Mouse (Mus musculus): ENCODE measurements at regions not wholly inside any gene's neighbourhood (a gene's known extent, or its start where the extent isn't known, plus 50 kb on each side); places are given as distances from the start of the nearest gene placed in this dataset.

GRCm38 (mm10) chr1:135665484-135665883 lies 54.4 kb upstream of the Csrp1 start:
- Histone ChIP-seq H3K4me3 (replicated peaks; ENCODE audit: low read length) (no peak overlapping the region), H3K36me3 (ENCODE audit: control insufficient read depth, insufficient read depth) (no peaks in the 10 kb centered on the region), H3K4me1 (replicated peaks; ENCODE audit: control insufficient read depth, insufficient read depth, low read length) (peaks cover 22% of the 10 kb centered on the region), H3K9me3 (ENCODE audit: control insufficient read depth, low read length) (no peaks in the 10 kb centered on the region), H3K9ac (replicated peaks; ENCODE audit: low read depth, low read length) (no peak overlapping the region), H3K27me3 (replicated peaks; ENCODE audit: control insufficient read depth, insufficient read depth, low read length) (no peaks in the 10 kb centered on the region), H3K4me2 (ENCODE audit: low read length) (no peak overlapping the region), H3K27ac (ENCODE audit: low read length) (peak overlapping the region; percentile 47; the same call in 1 of the 2 replicates)
- ATAC-seq, result peak; percentile 58
- WGBS, result 27% methylated on average over 8 of the region's 8 CpGs

- 90% methylated on average over 3 of the region's 3 CpGs for WGBS
- no peak for ATAC-seq
- no peak overlapping the region for H3K27ac ChIP-seq (ENCODE audit: low read length)
- H3K9ac ChIP-seq (replicated peaks; ENCODE audit: low read depth, low read length), result no peak overlapping the region
- H3K9me3 ChIP-seq (ENCODE audit: control insufficient read depth, low read length), result no peaks in the 10 kb centered on the region
- H3K36me3 ChIP-seq (ENCODE audit: control insufficient read depth, insufficient read depth), result no peaks in the 10 kb centered on the region
- H3K27me3 ChIP-seq (replicated peaks; ENCODE audit: control insufficient read depth, insufficient read depth, low read length), result no peaks in the 10 kb centered on the region
- H3K4me3 ChIP-seq (replicated peaks; ENCODE audit: low read length), result no peak overlapping the region
- no peak overlapping the region for H3K4me2 ChIP-seq (ENCODE audit: low read length)
- peaks cover 25% of the 10 kb centered on the region for H3K4me1 ChIP-seq (replicated peaks; ENCODE audit: control insufficient read depth, insufficient read depth, low read length)
Observed at GRCm38 (mm10) chr1:135668331-135668730, 51.5 kb upstream of the Csrp1 start.

GRCm38 (mm10) chr1:135668951-135669350 lies 50.9 kb upstream of the Csrp1 start:
- Histone ChIP-seq H3K9ac (replicated peaks; ENCODE audit: low read depth, low read length) (no peak overlapping the region), H3K27me3 (replicated peaks; ENCODE audit: control insufficient read depth, insufficient read depth, low read length) (no peaks in the 10 kb centered on the region), H3K9me3 (ENCODE audit: control insufficient read depth, low read length) (no peaks in the 10 kb centered on the region), H3K4me2 (ENCODE audit: low read length) (no peak overlapping the region), H3K27ac (ENCODE audit: low read length) (no peak overlapping the region), H3K4me1 (replicated peaks; ENCODE audit: control insufficient read depth, insufficient read depth, low read length) (peaks cover 25% of the 10 kb centered on the region), H3K36me3 (ENCODE audit: control insufficient read depth, insufficient read depth) (no peaks in the 10 kb centered on the region), H3K4me3 (replicated peaks; ENCODE audit: low read length) (no peak overlapping the region)
- ATAC-seq, result no peak
- 87% methylated on average over 7 of the region's 7 CpGs for WGBS

- WGBS, result 56% methylated on average over 7 of the region's 7 CpGs
- Histone ChIP-seq H3K4me2 (ENCODE audit: low read length) (no peak overlapping the region), H3K27ac (ENCODE audit: low read length) (no peak overlapping the region; the same call in 1 of the 2 replicates), H3K36me3 (ENCODE audit: control insufficient read depth, insufficient read depth) (no peaks in the 10 kb centered on the region), H3K4me1 (replicated peaks; ENCODE audit: control insufficient read depth, insufficient read depth, low read length) (peaks cover 19% of the 10 kb centered on the region), H3K9ac (replicated peaks; ENCODE audit: low read depth, low read length) (no peak overlapping the region), H3K27me3 (replicated peaks; ENCODE audit: control insufficient read depth, insufficient read depth, low read length) (no peaks in the 10 kb centered on the region), H3K9me3 (ENCODE audit: control insufficient read depth, low read length) (no peaks in the 10 kb centered on the region), H3K4me3 (replicated peaks; ENCODE audit: low read length) (no peak overlapping the region)
- peak; percentile 13; the same call in 1 of the 2 replicates for ATAC-seq
Observed at GRCm38 (mm10) chr1:135669803-135670202, 50.1 kb upstream of the Csrp1 start.
